Mouse (Mus musculus) brown adipose tissue, adult 24 weeks (tissue): ENCODE measurements around the gene Adat1. TPM values are rescaled to one million over a fixed set of nuclear protein-coding genes. Genes with fewer than 3 reads are reported as not detected.
A peak's percentile ranks its signal among the peaks of the same experiment; 100 is the strongest.
"Not testable (repeated sequence)": the region's sequence is repeated elsewhere in the genome, so short reads cannot be mapped to it uniquely, and the experiment has no call there.

Source experiments
- H3K27ac ChIP-seq: fragments of 200-500 bp; replicated peaks from 2 replicates; pipeline ENCODE4 v1.5.1; 2012; ENCODE audit warnings: low read depth, mild to moderate bottlenecking, low read length
- H3K4me1 ChIP-seq: fragments of 200-500 bp; 2 replicates; pipeline ENCODE4 v1.6.1; 2012; ENCODE audit warnings: low read length, mixed read lengths; ENCODE audit not compliant: control insufficient read depth, insufficient read depth, insufficient read length
- H3K4me3 ChIP-seq: fragments of 200-500 bp; 2 replicates; pipeline ENCODE4 v1.5.1; 2012; ENCODE audit warnings: low read depth, mild to moderate bottlenecking, low read length, moderate library complexity; ENCODE audit not compliant: insufficient read depth
- polyA plus RNA-seq: library from polyadenylated mRNA; stranded (reverse); fragments of >200 nt; gene quantifications from 2 replicates; pipeline ENCODE4 v1.2.4, GENCODE M21; 2012; ENCODE audit not compliant: missing spikeins, insufficient read depth, insufficient read length

Gene Adat1
- polyA plus RNA-seq, 1 experiment: 1.5 TPM

DNA sequence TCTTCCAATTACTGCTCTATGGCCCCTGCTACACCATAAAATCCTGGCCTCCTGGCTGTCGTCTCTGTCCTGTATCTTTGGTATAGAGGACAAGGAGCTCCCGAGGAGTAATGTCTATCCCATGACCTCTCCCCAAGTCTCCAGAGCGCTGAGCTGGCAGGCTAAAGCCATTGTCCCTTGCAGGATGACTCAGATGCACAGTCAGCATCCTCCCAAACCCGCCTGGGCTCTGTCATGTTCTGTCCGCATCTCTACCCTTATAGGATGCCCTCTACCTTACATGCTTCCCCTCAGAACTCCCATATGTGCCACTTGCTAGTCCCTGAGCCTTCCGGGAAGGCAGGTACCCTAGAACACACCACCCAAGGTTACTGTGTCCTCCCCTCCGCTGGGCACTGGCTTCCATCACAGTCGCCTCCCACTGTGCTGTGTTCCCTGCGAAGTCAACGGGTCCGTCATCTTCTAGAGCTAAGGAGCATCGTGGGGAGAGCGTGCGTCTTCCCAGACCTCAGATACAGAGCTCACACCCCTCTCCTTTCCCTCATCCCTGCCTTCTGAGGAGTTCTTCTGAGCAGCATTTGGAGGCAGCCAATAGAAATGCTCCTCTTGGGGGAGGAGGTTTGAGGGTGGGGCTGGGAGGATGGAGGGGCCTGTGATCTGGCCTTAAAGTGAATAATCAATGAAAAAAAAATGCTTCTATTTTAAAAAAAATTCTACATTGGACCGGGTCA lies 31.3 kb downstream of the Adat1 start:
- H3K4me1 ChIP-seq: no peaks in the 10 kb centered on the region
- no peak overlapping the region for H3K27ac ChIP-seq
- no peak overlapping the region for H3K4me3 ChIP-seq

DNA sequence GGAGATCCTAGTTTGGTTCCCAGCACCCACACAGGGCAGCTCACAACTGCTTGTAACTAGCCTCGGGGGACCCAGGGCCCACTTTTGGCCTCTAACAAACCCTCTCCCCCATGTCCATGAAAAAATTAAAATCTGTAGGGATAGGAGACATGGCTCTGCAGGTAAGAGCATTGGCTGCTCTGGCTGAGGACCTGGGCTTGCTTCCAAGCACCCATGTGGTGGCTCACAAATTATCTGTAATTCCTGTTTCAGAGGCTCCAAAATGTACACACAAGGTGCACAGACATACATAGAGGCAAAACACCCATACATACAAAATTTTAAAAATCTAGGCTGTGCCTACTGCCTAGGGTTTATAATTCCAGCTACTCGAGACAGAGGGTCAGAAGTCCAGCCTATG lies 34.9 kb downstream of the Adat1 start:
- H3K4me3 ChIP-seq: no peak overlapping the region
- H3K4me1 ChIP-seq: no peaks in the 10 kb centered on the region
- H3K27ac ChIP-seq: no peak overlapping the region

DNA sequence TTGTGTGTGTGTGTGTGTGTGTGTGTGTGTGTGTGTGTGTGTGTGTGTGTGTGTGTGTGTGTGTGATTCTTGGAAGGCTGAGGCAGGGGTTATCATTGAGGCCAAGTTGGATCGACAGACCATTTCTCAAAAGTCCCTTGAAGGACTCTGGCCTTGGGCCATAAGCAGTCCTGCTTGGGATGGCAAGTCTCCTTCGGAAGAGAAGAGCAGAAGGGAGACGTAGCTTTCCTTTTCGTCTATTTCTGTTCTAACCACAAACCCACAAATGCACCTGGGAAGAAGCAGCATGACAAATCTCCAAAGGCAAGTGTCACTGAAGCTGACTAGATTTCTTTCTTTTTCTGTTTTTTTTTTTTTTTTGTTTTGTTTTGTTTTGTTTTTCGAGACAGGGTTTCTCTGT lies 36.2 kb downstream of the Adat1 start:
- Histone ChIP-seq H3K4me3 (no peak overlapping the region), H3K27ac (no peak overlapping the region), H3K4me1 (no peaks in the 10 kb centered on the region)

DNA sequence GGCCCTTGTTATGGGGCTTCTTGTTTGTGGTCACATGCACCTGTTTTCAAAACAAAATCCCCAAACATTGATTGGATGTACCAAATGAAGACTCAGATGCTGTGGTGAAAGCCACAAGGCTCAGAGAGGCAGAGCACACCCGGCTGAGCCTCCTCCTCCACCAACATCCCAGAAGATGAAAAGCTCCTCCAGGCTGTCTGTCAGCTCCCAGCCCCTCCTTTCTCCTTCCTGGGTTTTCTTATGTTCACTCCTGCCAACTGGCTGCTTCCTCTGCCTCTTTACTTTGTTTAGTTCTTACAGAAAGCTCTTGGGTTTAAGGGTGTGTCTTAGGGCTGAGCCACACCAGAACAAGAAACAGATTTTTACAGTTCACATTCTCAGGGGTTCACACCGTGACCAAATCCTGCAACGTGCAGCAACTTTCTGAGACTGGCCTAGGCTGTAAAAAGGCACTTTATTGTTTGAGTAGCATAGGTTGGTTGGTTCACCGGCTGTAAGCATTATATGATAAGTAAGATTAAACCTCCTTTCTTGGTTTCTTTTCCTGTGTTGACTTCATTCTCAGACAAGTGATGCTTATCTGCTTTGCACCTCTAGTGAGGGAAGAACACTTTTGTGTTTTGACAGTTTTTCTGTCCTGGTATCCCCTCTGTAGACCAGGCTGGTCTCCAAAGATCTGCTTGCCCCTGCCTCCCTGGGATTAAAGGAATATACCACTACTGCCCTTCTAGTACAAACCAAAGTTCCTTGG lies 37.1 kb downstream of the Adat1 start:
- Histone ChIP-seq H3K27ac (no peak overlapping the region), H3K4me3 (no peak overlapping the region), H3K4me1 (no peaks in the 10 kb centered on the region)

DNA sequence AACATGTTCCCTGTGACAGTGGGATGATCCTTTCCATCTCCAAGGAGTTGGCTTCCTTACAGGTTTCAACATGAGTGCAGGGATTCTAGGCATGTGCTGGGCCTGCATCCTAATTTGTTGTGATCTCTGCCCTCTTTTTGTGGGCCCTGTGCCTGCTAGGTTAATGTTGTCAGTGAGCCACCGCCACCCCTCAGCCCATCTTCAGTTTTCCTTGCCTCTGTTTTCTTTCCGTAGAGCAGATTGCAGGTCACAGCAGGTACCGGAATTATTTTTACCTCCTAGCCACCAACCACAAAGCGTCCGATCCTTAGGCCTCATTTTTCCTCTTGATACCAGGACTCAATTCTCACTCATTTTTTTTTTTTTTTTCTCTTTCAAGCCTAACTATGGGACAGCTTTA lies 40.2 kb downstream of the Adat1 start:
- Histone ChIP-seq H3K27ac (no peak overlapping the region), H3K4me1 (no peaks in the 10 kb centered on the region), H3K4me3 (no peak overlapping the region)

DNA sequence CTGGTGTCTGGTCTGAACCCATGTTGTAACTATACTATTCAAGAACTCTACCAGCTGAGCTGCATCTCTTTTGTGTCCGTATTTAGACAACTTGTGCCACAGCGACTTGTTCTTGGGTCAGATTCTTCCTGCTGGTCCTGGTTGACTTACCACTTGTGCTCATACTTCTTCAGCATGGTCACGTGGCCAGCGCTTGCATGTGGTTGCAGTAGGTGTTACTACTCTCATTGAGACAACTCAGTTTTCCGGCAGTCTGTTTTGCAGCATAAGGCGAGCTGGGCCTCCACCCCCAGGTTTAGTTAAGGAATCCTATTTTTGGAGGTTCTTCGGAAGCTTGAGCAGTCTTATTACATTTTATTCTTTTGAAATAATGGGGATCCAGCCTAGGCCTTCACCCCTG lies 40.8 kb downstream of the Adat1 start:
- Histone ChIP-seq H3K4me1 (no peaks in the 10 kb centered on the region), H3K4me3 (no peak overlapping the region), H3K27ac (no peak overlapping the region)

DNA sequence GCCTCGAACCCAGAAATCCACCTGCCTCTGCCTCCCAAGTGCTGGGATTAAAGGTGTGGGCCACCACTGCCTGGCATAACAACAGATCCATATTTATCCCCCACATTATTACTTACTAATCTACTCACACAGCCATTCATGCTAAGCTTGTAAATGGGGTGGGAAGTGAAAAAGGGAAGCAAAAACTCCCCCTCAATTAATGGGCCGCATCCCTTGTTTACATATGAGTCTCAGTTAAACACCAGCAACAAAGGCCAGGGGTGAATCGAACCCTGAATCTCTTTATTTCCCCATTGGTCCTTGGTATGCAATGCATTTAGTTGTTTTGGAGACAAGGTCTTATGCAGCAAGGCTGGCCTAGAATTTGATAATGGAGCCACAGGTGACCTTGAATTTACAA lies 41.3 kb downstream of the Adat1 start:
- Histone ChIP-seq H3K4me1 (no peaks in the 10 kb centered on the region), H3K4me3 (no peak overlapping the region), H3K27ac (no peak overlapping the region)

DNA sequence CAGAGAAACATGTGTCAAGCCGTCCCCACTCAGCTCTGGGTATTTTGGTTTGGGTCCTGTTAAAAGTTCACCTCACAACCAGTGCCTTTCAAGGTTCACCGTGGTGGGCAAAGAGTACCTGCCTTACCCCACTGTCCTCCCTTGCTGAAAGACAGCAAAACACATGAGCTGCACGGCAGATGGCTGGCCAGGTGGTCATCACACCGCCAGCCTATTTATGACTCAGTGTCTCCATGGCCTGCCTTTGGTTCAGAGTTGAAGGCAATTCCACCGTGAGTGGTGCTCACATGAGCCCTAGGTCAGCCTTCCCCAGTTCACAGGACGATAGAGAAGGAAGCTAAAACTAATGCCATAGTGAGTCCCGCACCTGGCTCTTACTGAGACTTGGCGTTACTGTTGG lies 44.1 kb downstream of the Adat1 start:
- no peak overlapping the region for H3K4me3 ChIP-seq
- no peaks in the 10 kb centered on the region for H3K4me1 ChIP-seq
- H3K27ac ChIP-seq: no peak overlapping the region

DNA sequence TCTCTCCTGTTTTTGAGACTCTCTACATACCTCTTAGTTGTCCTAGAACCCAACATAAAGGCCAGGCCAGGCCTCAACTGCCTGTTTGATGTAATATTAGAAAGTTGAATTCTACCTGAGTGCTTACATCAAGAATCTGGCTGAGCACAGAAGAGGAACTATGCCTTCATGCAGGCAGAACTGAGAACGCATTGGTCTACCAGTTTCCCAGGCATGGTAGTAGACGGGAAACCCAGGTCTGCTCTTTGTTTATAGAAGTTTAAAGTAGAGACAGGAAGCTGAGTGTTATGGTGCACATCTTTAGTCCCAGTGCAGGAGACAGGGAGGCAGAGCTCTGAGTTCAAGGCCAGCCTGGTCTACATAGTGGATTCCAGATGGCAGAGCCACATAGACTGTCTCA lies 45.0 kb downstream of the Adat1 start:
- Histone ChIP-seq H3K27ac (no peak overlapping the region), H3K4me1 (no peaks in the 10 kb centered on the region), H3K4me3 (no peak overlapping the region)

DNA sequence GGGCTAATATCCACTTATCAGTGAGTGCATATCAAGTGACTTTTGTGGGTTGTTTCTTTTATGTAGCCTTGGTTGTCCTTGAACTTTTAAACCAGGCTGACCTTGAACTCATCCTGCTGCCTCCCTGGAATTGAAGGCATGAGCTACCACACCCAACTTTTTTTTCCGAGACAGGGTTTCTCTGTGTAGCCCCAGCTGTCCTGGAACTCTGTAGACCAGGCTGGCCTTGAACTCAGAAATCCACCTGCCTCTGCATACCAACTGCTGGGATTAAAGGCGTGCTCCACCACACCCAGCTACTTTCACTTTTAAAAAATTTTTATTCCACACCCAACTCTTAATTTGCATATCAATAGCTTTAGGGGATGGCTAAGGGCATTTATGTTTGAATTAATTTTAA lies 48.6 kb downstream of the Adat1 start:
- no peak overlapping the region for H3K27ac ChIP-seq
- 0 out of 2 replicates have a peak, but pooled peaks cover 6% of the 10 kb centered on the region for H3K4me1 ChIP-seq
- no peak overlapping the region for H3K4me3 ChIP-seq

DNA sequence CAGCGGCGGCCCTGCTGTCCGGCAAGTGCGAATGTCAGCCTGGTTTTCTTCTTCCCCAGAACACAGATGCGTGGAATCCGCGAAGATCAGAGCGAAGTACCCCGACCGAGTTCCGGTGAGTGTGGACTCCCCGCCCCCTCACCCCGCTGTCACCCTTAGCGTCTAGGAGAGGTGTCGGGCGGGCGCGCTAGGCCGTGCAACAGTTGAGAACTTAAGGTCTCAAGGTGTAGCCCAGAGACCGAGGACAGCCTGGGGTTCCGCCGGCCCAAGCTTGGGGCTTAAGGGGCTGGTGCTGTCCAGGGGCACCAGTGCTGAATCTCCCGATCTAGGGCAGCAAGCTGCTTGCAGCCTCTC lies 51.0 kb downstream of the Adat1 start:
- H3K27ac ChIP-seq: peak overlapping the region; percentile 43
- H3K4me1 ChIP-seq: 0 out of 2 replicates have a peak, but pooled peaks cover 6% of the 10 kb centered on the region
- peak overlapping the region; percentile 92 for H3K4me3 ChIP-seq

DNA sequence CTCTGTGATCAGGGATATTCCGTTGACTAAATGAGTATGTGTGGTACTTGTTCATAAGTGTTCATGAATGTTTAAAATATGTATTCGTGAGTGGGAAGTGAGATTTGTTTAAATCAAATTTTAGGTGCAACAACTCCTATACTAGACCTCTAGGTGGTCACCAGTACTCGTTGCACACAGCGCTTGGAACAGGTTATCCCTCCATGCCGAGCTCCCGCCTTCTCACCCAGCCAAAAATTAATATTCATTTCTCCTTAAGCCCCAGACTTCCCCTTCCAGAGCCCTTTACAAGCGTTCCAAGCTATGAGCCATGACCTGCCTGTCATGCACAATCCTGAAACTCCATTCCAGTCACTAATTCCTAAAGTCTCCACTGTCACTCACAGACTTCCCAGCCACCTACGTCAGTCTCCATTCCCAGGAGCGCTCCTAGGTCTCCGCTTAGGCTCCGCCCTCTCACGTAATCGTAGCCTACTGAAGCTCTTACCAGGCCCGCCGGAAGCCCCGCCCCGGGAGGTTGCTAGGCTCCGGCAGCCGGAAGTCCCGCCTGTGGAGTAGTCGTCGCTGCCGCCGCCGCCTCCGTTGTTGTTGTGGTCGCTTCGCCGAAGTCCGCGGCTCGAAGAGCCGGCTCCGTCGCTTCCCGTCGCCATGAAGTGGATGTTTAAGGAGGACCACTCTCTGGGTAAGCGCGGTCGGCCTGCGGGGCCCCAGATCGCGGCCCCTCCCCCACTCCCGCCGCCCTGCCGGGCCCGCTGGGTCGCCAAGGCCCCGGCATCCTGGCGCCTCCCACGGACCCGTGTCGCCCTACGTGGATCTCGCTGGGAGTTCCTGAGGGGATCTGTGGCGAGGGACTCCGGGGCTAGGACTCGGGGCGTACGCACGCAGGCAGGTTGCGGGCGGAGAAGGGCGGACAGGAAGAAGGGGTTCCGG lies 51.7 kb downstream of the Adat1 start, which contains the start of gene Gabarapl2:
Gene Gabarapl2, plus strand, starts transcription at position 533 of the 930 bp plus-strand sequence.
- Histone ChIP-seq H3K4me1 (0 out of 2 replicates have a peak, but pooled peaks cover 6% of the 10 kb centered on the region), H3K27ac (peak within 1 kb of the TSS; percentile 64), H3K4me3 (peak within 1 kb of the TSS; percentile 92)

DNA sequence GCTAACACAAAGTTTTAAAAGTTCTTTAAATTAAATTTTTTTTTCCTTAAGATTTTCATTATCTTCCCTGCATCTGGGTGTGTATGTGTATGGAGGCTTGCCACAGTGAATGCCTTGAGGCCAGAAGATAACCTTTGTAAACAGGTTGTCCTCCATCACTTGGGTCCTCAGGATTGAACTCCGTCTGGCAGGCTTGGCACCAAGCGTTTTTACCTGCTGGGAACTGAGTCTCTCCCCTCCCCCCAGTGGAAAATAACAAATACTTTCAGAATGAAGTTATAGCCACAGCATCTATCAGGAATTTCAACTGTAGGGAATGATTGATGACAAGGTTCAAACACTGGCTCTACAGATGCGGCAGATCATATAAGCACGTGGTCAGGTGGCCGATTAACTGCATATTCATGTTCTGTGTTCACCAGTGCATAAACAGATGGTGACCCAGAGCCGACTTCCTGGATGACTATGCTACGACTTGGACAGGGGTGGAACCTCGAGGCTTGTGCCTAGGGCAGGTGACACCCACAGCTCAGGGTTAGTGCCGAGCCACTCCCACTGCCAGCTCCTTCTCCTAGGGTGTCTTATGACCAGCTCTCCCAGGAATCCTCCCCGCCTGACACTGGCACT lies 52.5 kb downstream of the Adat1 start:
- 0 out of 2 replicates have a peak, but pooled peaks cover 6% of the 10 kb centered on the region for H3K4me1 ChIP-seq
- H3K27ac ChIP-seq: 0 out of 2 replicates have a peak overlapping the region, but pooled peaks have one; percentile 2
- H3K4me3 ChIP-seq: peak overlapping the region; percentile 61

DNA sequence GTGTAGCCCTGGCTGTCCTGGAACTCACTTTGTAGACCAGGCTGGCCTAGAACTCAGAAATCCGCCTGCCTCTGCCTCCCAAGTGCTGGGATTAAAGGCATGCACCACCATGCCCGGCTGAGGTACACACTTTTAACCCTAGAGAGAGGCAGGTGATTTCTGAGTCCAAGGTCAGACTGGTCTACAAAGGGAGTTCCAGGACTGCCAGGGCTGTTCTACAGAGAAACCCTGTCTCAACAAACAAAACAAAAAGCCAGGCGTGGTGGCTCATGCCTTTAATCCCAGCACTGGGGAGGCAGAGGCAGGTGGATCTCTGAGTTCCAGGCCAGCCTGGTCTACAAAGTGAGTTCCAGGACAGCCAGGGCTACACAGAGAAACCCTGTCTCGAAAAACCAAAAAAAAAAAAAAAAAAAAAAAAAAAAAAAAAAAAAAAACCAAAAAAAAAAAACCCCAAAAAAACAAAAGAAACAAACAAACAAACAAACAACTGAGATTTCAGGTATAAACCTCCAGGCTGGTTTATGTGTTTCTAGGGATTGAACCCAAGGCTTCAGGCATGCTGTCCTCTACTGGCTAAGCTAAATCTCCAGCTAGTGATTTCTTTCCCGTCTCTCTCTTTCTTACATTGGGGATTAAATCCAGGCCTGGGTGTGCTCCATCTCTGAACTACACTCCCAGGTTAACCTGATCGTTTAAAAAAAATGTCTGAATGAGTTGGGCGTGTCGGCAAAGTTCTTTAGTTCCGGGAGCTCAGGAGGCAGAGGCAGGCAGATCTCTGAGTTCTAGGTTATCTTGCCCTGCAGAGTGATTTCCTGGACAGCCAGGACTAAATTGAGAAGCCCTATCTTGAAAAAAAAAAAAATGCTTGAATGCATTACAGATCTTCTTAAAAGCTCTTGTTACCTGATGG lies 53.8 kb downstream of the Adat1 start:
- not testable (repeated sequence) for H3K4me3 ChIP-seq, H3K4me1 ChIP-seq, H3K27ac ChIP-seq
